8 mouse cellular contexts compared by ENCODE assay signal in the genomic region with DNA sequence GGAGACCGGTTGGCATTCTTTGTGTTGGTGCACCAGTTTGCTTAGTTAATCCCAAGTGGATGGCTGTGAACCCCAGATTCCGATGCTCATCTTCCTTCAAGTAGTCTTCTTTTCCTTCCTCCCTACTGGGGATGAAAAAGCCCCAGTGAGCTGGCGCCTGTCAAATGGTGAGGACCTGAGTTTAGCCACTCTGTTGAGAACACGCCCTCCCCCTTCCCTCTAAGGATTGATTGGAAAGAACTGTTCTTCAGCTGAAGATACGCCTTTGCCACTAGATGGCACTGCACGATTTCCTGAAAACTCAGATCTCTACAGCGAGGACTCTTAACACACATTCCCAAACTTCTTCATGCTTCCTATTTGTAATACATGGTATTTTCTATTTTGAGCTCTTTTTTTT. TPM values are rescaled to one million over a fixed set of nuclear protein-coding genes. Genes with fewer than 3 reads are reported as not detected.
DNase-seq lines count a peak whose midpoint lies in the region; ATAC-seq lines count a peak whose summit lies in the region.

No protein-coding gene starts in this region.

- H3K27me3 ChIP-seq in neural tube, embryonic 15.5 days (replicated peaks), result no peaks in the 10 kb centered on the region

- H3K36me3 ChIP-seq in neural tube, embryonic 15.5 days, result peaks cover 28% of the 10 kb centered on the region

- H3K4me3 ChIP-seq in neural tube, embryonic 15.5 days (replicated peaks), result no peak overlapping the region

- H3K9ac ChIP-seq in neural tube, embryonic 15.5 days (replicated peaks), result no peak overlapping the region

- no peak overlapping the region for H3K27ac ChIP-seq in neural tube, embryonic 15.5 days (replicated peaks)

- 32% methylated on average over 7 of the region's 7 CpGs for WGBS in neural tube, embryonic 15.5 days

- H3K4me2 ChIP-seq in neural tube, embryonic 15.5 days, result no peak overlapping the region

- no peaks in the 10 kb centered on the region for H3K9me3 ChIP-seq in neural tube, embryonic 15.5 days (replicated peaks)

- peak; percentile 24 to 27 for DNase-seq in B cell, adult 2 months
- DNase-seq in MN1 (ENCODE audit: low spot score) (peak; percentile 75), liver (peak; percentile 70)
- peak; percentile 79 for DNase-seq in cerebellum, adult 9-10 months
- DNase-seq in frontal cortex, adult 2 months (ENCODE audit: extremely low spot score in 1 of 2, low spot score in 1 of 2), result peak; percentile 25 to 79
- DNase-seq in kidney, adult 11 months, result peak; percentile 40
- no peak for DNase-seq in T-cell, adult 2 months (ENCODE audit: low spot score)

- 0 out of 2 replicates have a peak, but pooled peaks have one; percentile 57 for ATAC-seq in neural tube, embryonic 15.5 days (ENCODE audit: low FRiP score)

- peaks cover 2% of the 10 kb centered on the region; the same call in 1 of the 2 replicates for H3K4me1 ChIP-seq in neural tube, embryonic 15.5 days

RNA-seq across cellular contexts. Expression of a gene that starts 29.1 kb away (rescaled TPM):
- 16.4 and 20.4 TPM in 2 replicates for polyA plus RNA-seq in frontal cortex, adult 2 months (2012; rRNA removed)
- polyA plus RNA-seq in neural tube, embryonic 15.5 days (2015; fragmentation: Nextera tagmentation; extraction: Ambion mirVana), result 8.7 and 12.8 TPM in 2 replicates

RNA-seq across cellular contexts. Expression of a gene that starts 29.2 kb away (rescaled TPM):
- 87.9 and 89.4 TPM in 2 replicates for polyA plus RNA-seq in frontal cortex, adult 2 months (2012; rRNA removed)
- polyA plus RNA-seq in neural tube, embryonic 15.5 days (2015; fragmentation: Nextera tagmentation; extraction: Ambion mirVana), result 94.8 and 104 TPM in 2 replicates
